Mouse (Mus musculus) A20 (cell line): ENCODE results near the gene Olfr341.

Experiments used
- DNase-seq: peaks from one replicate; pipeline ENCODE4 v3.0.0-alpha.2; 2011; ENCODE audit warnings: low read depth, low spot score

The Olfr341 gene

DNA sequence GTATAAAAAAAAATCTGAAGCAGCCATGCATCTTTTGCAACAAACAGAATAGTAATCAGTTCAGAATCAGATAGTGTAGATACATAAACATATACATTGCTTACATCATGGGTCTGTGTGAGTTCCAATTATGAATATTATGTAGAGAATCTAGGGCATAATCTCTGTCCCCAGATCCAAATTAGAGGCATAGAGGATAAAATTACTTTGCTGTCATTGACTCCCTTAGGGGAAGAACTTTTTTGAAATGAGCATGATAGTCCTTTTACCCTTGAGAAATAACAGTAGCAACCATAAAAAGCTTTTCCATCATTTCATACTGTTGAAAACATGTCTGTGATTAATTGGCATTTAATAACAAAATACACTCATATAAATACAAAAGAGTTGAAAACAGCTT, at the start of gene Olfr341:
Gene Olfr341, minus strand, starts transcription at position 101 of the 400 bp plus-strand sequence.
- no peak for DNase-seq

DNA sequence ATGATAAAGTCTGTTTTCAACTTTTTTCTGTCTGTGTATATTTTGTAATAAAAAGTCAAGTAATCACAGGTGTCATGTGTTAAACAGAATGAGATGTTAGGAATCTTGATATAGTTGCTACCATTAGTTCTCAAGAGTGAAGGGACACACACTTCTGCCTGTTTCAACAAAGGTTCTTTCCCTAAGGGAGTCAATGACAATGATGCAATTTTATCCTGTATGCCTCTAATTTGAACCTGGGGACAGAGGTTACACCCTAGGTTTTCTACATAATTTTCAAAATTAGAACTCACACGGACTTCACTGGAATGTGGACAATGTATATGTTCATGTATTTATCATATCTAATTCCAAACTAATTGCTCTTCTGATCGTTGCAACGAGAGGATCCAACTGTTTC, 42.4 kb upstream of the Olfr341 start, which contains the start of gene Olfr342:
Gene Olfr342, plus strand, starts transcription at position 301 of the 400 bp plus-strand sequence.
- no peak for DNase-seq

DNA sequence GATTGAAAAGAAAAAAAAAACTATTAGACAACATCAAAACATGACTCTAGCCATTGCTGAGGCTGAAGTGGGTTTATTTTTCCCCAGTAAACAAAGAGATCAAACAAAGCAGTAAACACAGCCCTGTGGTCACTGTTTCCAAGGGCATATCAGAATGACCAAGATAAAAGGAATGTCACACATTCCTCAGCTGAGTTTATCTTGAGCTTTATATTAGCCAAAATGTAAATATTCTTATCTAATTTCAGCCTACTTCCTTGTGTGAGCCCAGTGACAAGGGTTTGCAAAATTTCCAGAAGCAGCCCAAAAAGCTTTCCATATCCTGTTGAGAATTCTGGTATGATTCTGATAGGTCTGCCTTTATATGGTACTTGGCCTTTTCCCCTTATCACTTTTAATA, 8.6 kb downstream of the Olfr341 start:
- no peak for DNase-seq

DNA sequence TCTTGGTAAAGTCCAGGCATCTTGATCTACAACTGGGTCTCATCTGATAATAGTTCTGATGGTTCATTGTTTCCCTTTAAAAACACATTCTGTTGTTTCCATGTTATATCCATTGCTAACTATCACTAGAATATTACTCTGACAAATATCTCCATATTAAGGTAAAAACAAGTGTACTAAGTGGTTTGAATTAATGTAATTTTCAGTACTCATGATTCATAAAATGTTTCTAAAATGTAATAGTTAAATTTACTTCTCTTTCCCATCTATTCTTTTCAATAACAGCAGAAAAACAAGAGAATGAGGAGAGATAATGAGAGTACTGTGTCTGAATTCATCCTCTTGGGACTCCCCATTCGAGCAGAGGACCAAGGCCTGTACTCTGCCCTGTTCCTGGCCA, 30.0 kb downstream of the Olfr341 start, which contains the start of gene Olfr340:
Gene Olfr340, plus strand, starts transcription at position 301 of the 400 bp plus-strand sequence.
- DNase-seq: no peak
